Mouse (Mus musculus) myocyte (in vitro differentiated cells): ENCODE results near the gene Cd6. TPM values are rescaled to one million over a fixed set of nuclear protein-coding genes. Genes with fewer than 3 reads are reported as not detected.

ENCODE experiments used
- H3K27me3 ChIP-seq: one replicate; pipeline ENCODE4 v1.6.1; 2011; ENCODE audit not compliant: control insufficient read depth, insufficient read depth, insufficient read length
- H3K36me3 ChIP-seq: one replicate; pipeline ENCODE4 v1.6.1; 2011; ENCODE audit not compliant: control insufficient read depth, insufficient read depth
- H3K4me2 ChIP-seq: one replicate; pipeline ENCODE4 v1.6.1; 2011; ENCODE audit warnings: low read depth, control low read depth
- H3K4me3 ChIP-seq: one replicate; pipeline ENCODE4 v1.5.1; 2011; ENCODE audit warnings: mild to moderate bottlenecking, control low read depth, moderate library complexity
- H3K79me2 ChIP-seq: one replicate; pipeline ENCODE4 v1.6.1; 2011; ENCODE audit not compliant: control insufficient read depth, insufficient read depth
- H3ac ChIP-seq: one replicate; pipeline ENCODE4 v1.6.1; 2011; ENCODE audit not compliant: control insufficient read depth, insufficient read length
- CEBPB ChIP-seq: IDR thresholded peaks from 2 replicates; pipeline ENCODE4 v1.6.1; 2011; ENCODE audit warnings: mild to moderate bottlenecking, moderate library complexity; ENCODE audit not compliant: poor library complexity, insufficient read depth, severe bottlenecking
- E2F4 ChIP-seq: IDR thresholded peaks from one replicate; pipeline ENCODE4 v1.6.1; 2011; ENCODE audit warnings: mild to moderate bottlenecking, control low read depth, moderate library complexity; ENCODE audit not compliant: insufficient read depth
- MAX ChIP-seq: IDR thresholded peaks from one replicate; pipeline ENCODE4 v1.6.1; 2011; ENCODE audit warnings: low read depth, mild to moderate bottlenecking, control low read depth
- MYOD1 ChIP-seq, 3 experiments: IDR thresholded peaks; one replicate each; pipeline ENCODE4 v1.6.1; 2011; ENCODE audit warnings: control low read depth in 2 of 3, low read depth in 2 of 3, mild to moderate bottlenecking in 2 of 3, moderate library complexity in 1 of 3; ENCODE audit not compliant: insufficient read length in 2 of 3, control insufficient read depth in 1 of 3
- MYOG ChIP-seq, 3 experiments: IDR thresholded peaks; one replicate each; pipeline ENCODE4 v1.6.1; 2011; ENCODE audit warnings: control low read depth in 2 of 3, low read depth in 2 of 3, mild to moderate bottlenecking in 2 of 3; ENCODE audit not compliant: insufficient read length in 2 of 3, control insufficient read depth in 1 of 3, insufficient read depth in 1 of 3
- POLR2A ChIP-seq: IDR thresholded peaks from one replicate; pipeline ENCODE4 v1.6.1; 2011; ENCODE audit warnings: low read depth, mild to moderate bottlenecking, control low read depth, moderate library complexity; ENCODE audit not compliant: insufficient read length
- POLR2AphosphoS2 ChIP-seq: IDR thresholded peaks from one replicate; pipeline ENCODE4 v1.6.1; 2011; ENCODE audit warnings: low read depth, control low read depth; ENCODE audit not compliant: insufficient read length
- REST ChIP-seq: IDR thresholded peaks from one replicate; pipeline ENCODE4 v1.6.1; 2011; ENCODE audit warnings: mild to moderate bottlenecking, control low read depth, moderate library complexity; ENCODE audit not compliant: insufficient read depth, insufficient read length
- SRF ChIP-seq: IDR thresholded peaks from one replicate; pipeline ENCODE4 v1.6.1; 2011; ENCODE audit warnings: low read depth; ENCODE audit not compliant: control insufficient read depth, insufficient read length
- TCF12 ChIP-seq: IDR thresholded peaks from one replicate; pipeline ENCODE4 v1.6.1; 2011; ENCODE audit warnings: mild to moderate bottlenecking, control low read depth; ENCODE audit not compliant: poor library complexity, insufficient read depth, severe bottlenecking
- TCF3 ChIP-seq: IDR thresholded peaks from one replicate; pipeline ENCODE4 v1.6.1; 2011; ENCODE audit warnings: low read depth, control low read depth; ENCODE audit not compliant: insufficient read length
- USF1 ChIP-seq: IDR thresholded peaks from one replicate; pipeline ENCODE4 v1.6.1; 2011; ENCODE audit warnings: low read depth, mild to moderate bottlenecking, control low read depth, moderate library complexity
- polyA plus RNA-seq: library from polyadenylated mRNA; unstranded; fragments of >200 nt; fragmentation: generic; extraction: Trizol; gene quantifications from one replicate; pipeline ENCODE4 v1.2.1, GENCODE M21; 2012; ENCODE audit warnings: missing spikeins

The Cd6 gene
- polyA plus RNA-seq, 1 experiment: not detected

- Histone ChIP-seq H3K79me2 (no peaks in the 10 kb centered on the region), H3K36me3 (no peaks in the 10 kb centered on the region), H3K4me2 (no peak overlapping the region), H3K27me3 (no peaks in the 10 kb centered on the region), H3ac (no peak overlapping the region), H3K4me3 (no peak overlapping the region)
- no peak for TF ChIP-seq E2F4
- TF ChIP-seq CEBPB: no peak
- TF ChIP-seq POLR2A: no peak
- TF ChIP-seq MYOG (IDR thresholded peaks at IDR 0.05; ENCODE audit: control insufficient read depth in 1 of 3, insufficient read depth in 1 of 3, insufficient read length in 2 of 3, low read depth in 2 of 3): no peak
- TF ChIP-seq MYOD1 (IDR thresholded peaks at IDR 0.05; ENCODE audit: control insufficient read depth in 1 of 3, insufficient read length in 2 of 3, low read depth in 2 of 3): peak in 1 of 3 experiments; percentile 32
- TF ChIP-seq USF1: no peak
- no peak for TF ChIP-seq TCF3
- no peak for TF ChIP-seq POLR2AphosphoS2
These were observed 44.9 kb downstream of the Cd6 start for GRCm38 (mm10) chr19:10784796-10785459.

- TF ChIP-seq SRF: no peak
- TF ChIP-seq CEBPB: no peak
- no peak for TF ChIP-seq TCF12
- no peak for TF ChIP-seq MYOD1 (IDR thresholded peaks at IDR 0.05; ENCODE audit: control insufficient read depth in 1 of 3, insufficient read length in 2 of 3, low read depth in 2 of 3)
- TF ChIP-seq E2F4: no peak
- no peak for TF ChIP-seq TCF3
- TF ChIP-seq MAX: no peak
- TF ChIP-seq USF1: no peak
- TF ChIP-seq POLR2A: no peak
- no peak for TF ChIP-seq REST
- no peak for TF ChIP-seq MYOG (IDR thresholded peaks at IDR 0.05; ENCODE audit: control insufficient read depth in 1 of 3, insufficient read depth in 1 of 3, insufficient read length in 2 of 3, low read depth in 2 of 3)
- TF ChIP-seq POLR2AphosphoS2: no peak
- no peak overlapping the region for H3K4me2 ChIP-seq
- no peak overlapping the region for H3K4me3 ChIP-seq
- no peaks in the 10 kb centered on the region for H3K79me2 ChIP-seq
- H3ac ChIP-seq: no peak overlapping the region
- H3K27me3 ChIP-seq: no peaks in the 10 kb centered on the region
- H3K36me3 ChIP-seq: no peaks in the 10 kb centered on the region
These were observed 45.8 kb downstream of the Cd6 start for GRCm38 (mm10) chr19:10784061-10784460.

GRCm38 (mm10) chr19:10783168-10783567 lies 46.7 kb downstream of the Cd6 start:
- no peaks in the 10 kb centered on the region for H3K36me3 ChIP-seq
- no peak overlapping the region for H3K4me2 ChIP-seq
- H3ac ChIP-seq: no peak overlapping the region
- no peaks in the 10 kb centered on the region for H3K27me3 ChIP-seq
- no peak overlapping the region for H3K4me3 ChIP-seq
- no peaks in the 10 kb centered on the region for H3K79me2 ChIP-seq
- TF ChIP-seq E2F4: no peak
- no peak for TF ChIP-seq MYOG (IDR thresholded peaks at IDR 0.05; ENCODE audit: control insufficient read depth in 1 of 3, insufficient read depth in 1 of 3, insufficient read length in 2 of 3, low read depth in 2 of 3)
- no peak for TF ChIP-seq POLR2A
- TF ChIP-seq REST: no peak
- TF ChIP-seq SRF: no peak
- TF ChIP-seq CEBPB: no peak
- TF ChIP-seq USF1: no peak
- no peak for TF ChIP-seq TCF3
- no peak for TF ChIP-seq TCF12
- TF ChIP-seq MYOD1 (IDR thresholded peaks at IDR 0.05; ENCODE audit: control insufficient read depth in 1 of 3, insufficient read length in 2 of 3, low read depth in 2 of 3): no peak
- TF ChIP-seq MAX: no peak
- no peak for TF ChIP-seq POLR2AphosphoS2

GRCm38 (mm10) chr19:10781641-10782040 lies 48.2 kb downstream of the Cd6 start:
- Histone ChIP-seq H3K79me2 (no peaks in the 10 kb centered on the region), H3ac (no peak overlapping the region), H3K36me3 (no peaks in the 10 kb centered on the region), H3K4me2 (peak overlapping the region; percentile 46), H3K27me3 (no peaks in the 10 kb centered on the region), H3K4me3 (no peak overlapping the region)
- no peak for TF ChIP-seq TCF12
- TF ChIP-seq MYOG (IDR thresholded peaks at IDR 0.05; ENCODE audit: control insufficient read depth in 1 of 3, insufficient read depth in 1 of 3, insufficient read length in 2 of 3, low read depth in 2 of 3): no peak
- no peak for TF ChIP-seq POLR2AphosphoS2
- no peak for TF ChIP-seq USF1
- no peak for TF ChIP-seq SRF
- no peak for TF ChIP-seq MAX
- TF ChIP-seq MYOD1 (IDR thresholded peaks at IDR 0.05; ENCODE audit: control insufficient read depth in 1 of 3, insufficient read length in 2 of 3, low read depth in 2 of 3): no peak
- no peak for TF ChIP-seq CEBPB
- TF ChIP-seq TCF3: no peak
- TF ChIP-seq E2F4: no peak
- TF ChIP-seq POLR2A: no peak
- TF ChIP-seq REST: no peak
